Mouse (Mus musculus) liver, adult (tissue): ENCODE measurements around the gene Nqo2.

Experiments
- GATA4 ChIP-seq: IDR thresholded peaks from 2 replicates; pipeline ENCODE4 v1.6.1; 2014; ENCODE audit warnings: mild to moderate bottlenecking, low read length; ENCODE audit not compliant: insufficient replicate concordance

Nqo2 gene

DNA sequence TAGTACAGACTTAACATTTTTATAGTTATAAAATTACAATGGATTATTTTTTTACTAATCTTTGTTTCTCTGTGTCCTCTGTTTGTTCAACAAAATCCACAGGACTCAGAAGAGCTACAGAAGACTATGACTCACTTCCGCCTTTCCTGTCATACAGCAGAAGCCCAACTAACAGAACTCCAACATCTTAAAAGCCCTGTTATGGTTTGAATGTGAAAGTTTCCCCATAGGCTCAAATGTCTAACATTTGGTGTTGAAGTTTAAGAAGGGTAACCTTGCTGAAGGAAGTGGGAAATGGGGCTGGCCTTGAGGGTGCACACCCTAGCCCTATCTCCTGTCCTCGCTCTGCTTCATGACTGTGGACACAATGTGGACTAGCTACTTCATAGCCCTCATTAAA, 4.7 kb upstream of the Nqo2 start:
- TF ChIP-seq GATA4 = no peak

DNA sequence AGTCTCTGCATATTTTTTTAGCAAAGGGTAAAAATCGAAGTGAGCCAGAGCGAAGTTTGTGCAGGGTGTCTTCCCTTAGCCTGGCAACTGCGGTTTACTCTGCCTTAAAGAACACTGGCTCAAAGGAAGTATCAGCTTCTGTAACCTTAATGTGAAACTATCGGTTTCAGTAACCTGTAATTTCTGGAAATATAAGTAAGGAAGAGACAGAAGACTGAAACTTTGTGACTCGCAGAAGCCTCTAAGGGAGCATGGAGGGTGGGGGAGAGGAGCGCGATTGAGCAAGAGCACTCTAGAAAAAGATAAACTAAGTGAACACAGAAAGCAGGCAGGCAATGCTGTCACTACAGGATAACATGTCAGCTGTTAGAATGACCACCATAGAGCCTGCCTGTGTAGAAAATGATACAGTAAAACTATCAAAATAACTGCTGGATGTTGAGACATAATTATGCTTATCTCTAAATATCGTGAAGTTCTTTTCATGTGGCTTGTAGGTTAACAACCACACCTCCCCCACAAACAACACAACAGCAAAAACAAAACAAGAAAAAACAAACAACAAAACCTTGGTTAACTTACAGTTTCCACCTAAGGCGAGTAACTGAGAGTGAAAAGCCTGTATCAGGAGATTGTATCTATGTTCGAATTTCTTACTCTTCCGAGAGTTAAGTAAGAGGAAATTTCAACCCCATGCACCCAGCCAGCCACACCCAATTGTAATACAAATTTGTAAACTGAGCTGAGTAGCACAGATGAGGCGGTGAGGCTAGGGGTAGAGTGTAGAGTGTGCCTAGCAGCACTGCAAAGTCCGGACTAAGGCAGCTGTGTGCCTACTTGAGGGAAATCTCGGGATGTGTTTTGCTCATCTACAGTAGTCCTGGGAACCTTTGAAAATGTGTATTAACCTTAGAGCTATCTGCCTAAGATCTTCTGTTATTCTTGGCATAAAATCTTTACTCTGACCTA, 853 bp downstream of the Nqo2 start:
- TF ChIP-seq GATA4 = no peak

DNA sequence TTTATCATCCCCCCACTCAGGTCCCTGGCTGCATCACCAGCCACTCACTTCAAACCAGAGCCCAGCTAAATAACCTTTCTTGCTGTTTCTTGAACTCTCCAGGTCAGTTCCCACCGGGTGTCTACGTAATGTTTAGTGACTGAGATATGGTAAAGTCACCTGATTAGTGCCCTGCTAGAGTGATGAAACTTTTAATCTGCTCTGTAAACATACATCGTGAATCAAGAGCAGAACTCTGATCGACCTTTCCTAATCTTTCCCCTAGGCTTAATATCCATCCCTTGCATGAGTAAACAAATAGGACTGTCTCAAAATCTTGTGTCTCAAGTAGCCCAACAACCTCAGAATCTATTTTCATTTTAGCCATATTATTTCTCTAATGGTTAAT, 1.5 kb downstream of the Nqo2 start:
- no peak for TF ChIP-seq GATA4

DNA sequence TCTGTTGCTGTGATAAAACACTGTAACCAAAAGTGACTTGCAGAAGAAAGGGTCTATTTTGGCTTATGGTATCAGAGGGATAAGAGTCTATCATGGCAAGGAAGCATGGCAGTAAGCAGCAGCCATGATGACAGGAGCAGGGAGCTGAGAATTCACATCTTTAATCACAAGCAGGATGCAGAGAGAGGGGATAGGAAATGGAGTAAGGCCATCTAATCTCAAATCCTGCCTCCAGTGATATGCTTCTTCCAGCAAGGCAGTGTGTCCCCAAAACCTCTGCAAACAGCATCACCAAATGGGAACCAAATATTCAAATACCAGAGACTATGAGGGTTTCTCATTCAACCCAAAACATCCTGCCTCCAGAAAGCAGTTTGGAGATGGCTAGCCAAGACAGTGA, 2.1 kb downstream of the Nqo2 start:
- TF ChIP-seq GATA4 = peak; percentile 99

DNA sequence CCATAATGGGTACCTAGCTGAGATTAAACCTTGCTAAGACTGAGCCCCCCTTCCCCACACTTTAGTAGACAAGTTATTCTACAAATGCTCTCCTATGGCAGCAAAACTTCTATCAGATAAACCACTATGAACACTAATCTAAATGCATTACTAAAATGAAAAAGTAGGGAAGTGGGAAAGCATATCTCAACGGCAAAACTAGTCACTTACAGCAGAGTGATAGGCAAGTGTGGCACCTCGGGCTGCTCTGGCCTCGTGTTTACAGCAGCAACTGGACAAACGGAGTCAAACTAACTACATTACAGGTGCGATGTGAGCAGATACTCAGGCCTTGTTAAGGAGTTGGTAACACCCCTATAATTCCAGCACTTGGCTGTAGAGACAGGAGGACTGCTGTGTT, 25.1 kb downstream of the Nqo2 start:
- no peak for TF ChIP-seq GATA4

DNA sequence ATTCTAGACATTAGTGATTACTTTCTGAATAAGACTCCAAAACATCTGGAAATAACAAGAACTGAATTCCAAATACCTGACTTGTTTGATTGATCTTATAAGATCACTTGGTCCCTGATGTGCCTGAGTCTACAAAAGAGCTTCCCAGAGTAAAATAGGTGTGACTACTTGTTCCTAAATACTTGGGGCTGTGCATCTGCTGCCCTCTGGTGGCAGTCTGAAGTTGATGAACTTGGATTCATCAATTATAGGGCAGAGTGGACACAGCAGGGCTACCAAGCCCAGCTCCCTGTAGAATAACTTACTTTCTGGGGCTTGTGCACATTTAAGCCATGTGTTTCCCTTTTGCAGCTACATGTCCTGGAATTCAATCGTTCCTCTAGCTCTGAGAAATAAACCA, 30.7 kb downstream of the Nqo2 start:
- TF ChIP-seq GATA4 = no peak

DNA sequence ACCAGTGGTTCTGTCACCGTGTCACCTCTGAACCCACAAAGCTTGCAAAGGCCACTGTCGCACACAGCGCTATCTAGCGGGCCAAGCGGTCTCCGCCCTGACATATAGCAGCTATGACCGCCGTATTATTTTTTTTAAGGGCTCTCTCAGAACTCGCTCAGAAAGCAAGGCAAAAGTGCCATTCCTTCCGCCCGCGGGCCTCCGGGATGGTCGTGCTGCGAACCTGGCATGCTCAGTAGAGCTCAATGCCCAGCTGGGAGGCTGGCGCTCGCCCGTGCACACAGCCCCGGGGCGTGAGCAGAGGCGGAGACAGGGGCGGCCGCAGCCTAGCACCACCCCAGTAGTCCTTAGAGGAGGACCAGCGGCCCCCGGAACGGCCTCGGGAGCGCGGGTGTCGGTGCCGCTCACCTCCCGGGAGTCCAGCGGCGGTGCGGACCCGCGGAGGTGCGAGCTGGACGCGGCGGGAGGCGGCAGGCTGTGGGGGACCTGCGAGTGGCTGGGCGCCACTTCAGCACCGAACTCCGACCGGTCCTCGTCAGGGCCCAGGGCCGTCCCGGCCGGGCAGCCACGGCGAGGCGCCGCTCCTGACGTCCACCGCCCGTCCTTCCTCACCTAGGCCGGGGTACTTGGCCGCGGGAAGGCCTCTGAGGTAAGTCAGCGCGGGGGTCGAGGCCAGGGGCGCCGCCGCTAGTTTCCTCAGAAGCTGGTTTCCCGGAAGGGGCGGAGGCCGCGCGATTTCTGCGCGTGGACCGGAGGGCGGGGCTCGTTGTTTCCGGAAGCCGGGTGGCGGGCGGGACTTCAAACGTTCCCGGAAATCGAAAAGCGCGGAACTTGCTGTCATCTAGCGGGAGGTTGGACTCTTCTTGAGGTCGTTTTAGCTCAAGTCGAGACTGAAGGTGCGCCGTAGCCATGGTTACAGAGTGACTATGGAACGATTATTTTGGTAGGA, 37.8 kb downstream of the Nqo2 start, which contains the start of the genes Ripk1 and Serpinb6a:
Gene Ripk1 (plus strand): TSS at position 306 of the 949 bp plus-strand sequence.
Gene Serpinb6a (minus strand): TSS at position 737 of the 949 bp plus-strand sequence.
- TF ChIP-seq GATA4 = peak; percentile 8; the same call in 1 of the 2 replicates

DNA sequence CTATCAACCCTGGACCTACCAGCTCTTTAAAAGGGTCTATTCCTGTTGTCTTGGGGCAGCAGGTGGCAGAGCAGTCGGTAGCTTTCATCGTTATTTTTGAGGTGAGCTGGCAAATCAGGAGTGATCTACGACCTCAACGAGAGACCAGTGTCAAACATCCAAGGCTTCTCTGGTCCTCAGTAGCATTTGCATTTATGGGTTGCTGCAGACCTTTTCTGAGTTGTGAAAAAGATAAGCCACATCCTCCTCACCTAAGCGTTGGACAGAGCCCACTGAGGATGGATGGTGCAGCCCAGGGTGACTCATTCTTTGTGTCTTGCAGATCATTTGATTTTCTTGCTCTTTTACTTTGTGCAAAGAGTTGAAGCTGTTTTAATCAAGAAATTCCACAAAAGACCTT, 38.6 kb downstream of the Nqo2 start:
- TF ChIP-seq GATA4 = no peak

DNA sequence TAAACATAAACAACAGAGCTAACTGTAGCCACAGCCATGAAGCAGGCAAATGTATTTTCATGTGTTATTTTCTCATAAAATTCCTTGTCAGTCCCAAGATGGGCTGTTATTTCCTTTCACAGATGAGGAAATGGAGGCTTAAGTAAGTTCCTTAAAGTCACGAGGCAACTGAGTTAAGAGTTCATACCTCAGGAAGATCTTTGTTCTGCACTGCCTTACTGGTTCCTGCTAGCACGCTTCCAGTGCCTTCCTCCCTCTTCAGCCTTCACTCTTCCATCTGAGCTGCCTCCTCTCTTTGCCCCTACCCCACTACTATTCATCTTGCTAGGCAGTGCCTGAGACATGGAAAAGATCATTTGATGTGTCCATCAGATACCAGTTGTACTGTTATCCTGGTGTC, 42.7 kb downstream of the Nqo2 start:
- no peak for TF ChIP-seq GATA4

DNA sequence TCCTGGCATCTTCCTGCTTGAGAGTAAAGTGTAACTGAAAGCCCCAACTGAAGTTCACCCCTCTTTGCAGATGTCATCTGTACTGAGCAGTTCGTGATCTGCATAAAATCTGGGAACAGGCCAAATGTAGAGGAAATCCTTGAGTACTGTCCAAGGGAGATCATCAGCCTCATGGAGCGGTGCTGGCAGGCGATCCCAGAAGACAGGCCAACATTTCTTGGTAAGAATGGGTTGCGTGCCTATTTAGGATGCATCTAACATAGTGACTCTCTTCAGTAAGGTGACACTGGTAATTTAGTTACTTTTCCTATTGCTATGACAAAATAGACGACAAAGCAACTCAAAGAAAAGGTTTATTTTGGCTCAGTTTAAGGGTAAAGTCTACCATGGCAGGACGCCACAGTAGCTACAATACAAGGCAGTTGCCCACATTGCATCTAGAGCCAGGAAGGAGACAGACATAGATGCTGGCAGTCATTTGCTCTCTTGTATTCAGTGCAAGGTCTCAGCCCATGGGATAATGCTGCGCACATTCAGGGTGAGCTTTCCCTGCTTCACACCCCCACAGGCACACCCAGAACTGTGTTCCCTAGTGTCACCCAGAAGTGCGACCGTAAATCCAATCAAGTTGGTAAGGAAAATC, 52.6 kb downstream of the Nqo2 start:
- TF ChIP-seq GATA4 = no peak

DNA sequence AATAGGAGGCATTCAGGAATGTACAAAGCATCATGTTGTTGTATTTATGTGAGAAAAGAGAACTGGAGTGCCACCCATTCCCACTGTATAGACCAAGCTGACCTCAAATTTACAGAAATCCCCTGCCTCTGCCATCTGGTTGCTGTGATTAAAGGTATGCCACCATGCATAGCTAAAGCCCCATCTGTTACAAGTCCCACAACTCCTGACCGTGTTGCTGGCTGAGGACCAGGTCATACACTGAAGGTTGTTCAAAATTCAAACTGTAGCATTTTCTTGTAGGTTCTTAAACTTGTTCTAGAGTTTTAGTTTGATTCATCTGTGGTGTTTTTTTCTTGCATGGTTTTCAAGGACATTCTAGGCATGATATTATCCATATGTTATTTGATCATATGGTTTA, 54.0 kb downstream of the Nqo2 start:
- TF ChIP-seq GATA4 = no peak

DNA sequence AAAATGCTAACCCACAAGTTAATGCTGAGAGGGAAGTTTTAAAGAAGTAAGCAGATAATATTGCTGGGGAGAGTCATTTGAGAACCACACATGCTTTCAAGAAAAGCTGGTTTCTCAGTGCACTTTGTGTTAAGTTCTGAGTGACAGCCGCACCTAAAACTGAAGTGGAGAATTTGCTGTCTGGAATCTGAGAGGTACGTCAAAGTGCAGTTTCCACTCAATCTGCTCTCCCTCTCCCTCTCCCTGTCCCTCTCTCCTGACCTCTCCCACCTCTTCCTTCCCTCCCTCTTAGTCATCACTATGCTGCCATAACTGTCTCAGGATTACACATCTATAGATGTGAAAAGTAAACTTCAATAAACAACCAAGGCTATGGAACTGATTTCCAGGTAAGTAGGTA, 57.5 kb downstream of the Nqo2 start:
- TF ChIP-seq GATA4 = no peak

DNA sequence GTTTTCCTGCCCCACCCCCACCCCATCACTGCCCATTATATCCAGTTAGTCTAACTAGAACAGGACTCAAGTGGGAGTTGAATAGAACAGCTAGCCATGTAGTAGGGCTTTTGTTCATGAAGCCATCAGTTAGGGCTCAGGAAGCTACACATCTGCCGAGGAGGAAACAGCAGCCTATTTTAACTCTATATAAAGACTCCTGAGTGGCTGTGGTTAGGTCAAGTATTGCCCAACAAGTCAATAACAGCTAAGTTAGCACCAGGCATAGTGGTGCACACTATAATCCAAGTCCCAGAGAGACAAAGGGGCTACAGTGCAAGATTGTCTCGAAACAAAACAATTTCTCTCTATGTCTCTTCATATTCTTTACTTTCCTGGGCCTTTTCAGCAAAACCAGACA, 67.6 kb downstream of the Nqo2 start:
- TF ChIP-seq GATA4 = no peak

DNA sequence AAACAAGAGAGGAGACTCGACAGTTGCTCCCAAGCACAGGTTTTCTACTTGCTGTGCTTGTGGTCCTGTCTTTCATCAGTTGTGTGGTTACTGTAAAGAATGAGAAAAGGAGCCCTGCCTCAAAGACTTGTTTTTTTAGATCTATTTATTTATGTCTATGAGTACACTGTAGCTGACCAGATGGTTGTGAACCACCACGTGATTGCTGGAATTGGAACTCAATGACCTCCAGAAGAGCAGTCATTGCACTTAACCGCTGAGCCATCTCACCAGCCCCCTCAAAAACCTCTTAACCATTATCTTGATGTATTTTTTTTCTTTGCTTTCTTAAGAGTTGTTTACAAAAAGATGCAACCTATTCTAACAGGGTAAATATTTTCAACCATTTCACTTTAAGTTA, 70.9 kb downstream of the Nqo2 start:
- no peak for TF ChIP-seq GATA4

DNA sequence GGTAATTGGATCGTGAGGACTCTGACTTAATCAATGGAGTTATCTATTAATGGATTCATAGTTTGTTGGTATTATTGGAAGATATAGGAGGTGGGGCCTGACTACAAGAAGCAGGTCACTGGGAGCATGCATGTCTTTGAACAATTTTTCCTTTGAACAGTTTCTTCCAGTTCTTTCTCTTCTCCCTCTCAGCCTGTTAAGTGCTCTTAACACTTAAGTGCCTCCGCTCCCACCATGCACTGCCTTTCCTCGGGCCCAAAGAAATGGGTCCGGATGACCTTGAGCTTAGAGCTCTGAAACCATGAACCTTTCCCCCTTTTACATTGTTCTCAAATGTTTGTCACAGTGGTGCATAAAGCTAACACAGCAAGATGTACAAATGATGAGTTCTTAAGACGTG, 72.2 kb downstream of the Nqo2 start:
- no peak for TF ChIP-seq GATA4

DNA sequence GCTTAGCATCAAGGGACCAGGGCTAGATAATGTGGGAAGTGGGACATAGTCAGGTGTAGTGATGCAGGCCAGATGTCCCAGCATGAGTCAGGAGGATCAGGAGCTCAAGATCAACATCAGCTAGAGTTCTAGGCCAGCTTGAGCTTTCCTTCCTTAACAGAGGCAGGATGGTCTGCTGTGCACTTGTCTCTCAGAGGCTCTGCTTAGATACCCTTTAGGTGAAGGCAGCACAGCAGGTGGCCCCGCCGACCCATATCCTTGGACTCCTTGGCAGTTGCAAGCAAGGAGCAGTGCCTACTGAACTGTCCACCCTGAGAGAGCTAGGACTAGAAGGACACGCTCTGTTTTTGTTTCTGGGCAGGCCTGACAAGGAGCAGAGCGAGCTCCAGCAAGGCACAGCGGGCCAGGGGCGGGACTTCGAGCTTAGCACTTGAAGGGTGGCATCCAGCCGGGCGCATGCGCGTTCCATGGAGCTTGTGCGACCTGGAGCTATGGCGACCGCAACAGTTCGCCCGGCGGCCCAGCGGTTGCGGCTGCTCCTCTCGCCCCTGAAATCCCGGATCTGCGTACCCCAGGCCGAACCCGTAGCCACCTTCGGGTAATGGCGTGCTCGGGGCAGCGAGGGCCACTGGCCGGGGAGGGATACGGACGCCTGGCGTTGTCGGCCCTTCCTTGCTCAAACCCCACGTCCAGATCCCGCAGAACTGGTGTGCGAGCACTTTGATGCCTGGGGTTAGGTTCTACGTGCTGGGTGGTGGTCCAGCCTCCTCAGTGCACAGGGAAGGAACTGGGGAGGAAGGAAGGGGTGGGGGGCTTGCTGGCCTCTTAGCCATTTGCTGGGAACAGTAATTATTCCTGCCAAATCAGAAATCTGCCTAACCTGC, 72.9 kb downstream of the Nqo2 start, which contains the start of gene Bphl:
Gene Bphl (plus strand): TSS at position 426 of the 884 bp plus-strand sequence.
- no peak for TF ChIP-seq GATA4
